Mouse (Mus musculus) gastrocnemius, postnatal 14 days (tissue): Measurements from ENCODE around the gene Gm17455. TPM values are rescaled to one million over a fixed set of nuclear protein-coding genes. Genes with fewer than 3 reads are reported as not detected.

Source experiments
- DNase-seq: peaks from one replicate; pipeline ENCODE4 v3.0.0; 2021; ENCODE audit warnings: mixed read lengths
- intact Hi-C: fragments of 180-260 bp; cut with DNase I; formaldehyde crosslinking; loops from one replicate; pipeline ENCODE4 v1.15.1; 2025; ENCODE audit warnings: low total_unique reads
- long read RNA-seq, 2 experiments: library from polyadenylated mRNA; stranded (forward); transcript quantifications; one replicate each; pipeline ENCODE4 v2.0.0; 2021
- total RNA-seq, 2 experiments: library from RNA; stranded (reverse); gene quantifications; 2 replicates each; pipeline ENCODE4 v1.2.3; 2021

Gm17455 gene
- total RNA-seq = under 1 TPM in 1 of 2 experiments, not detected in 1; 0.27 TPM
- long read RNA-seq, experiment 1 = 0 reads
- long read RNA-seq, experiment 2 = 0 reads

DNA sequence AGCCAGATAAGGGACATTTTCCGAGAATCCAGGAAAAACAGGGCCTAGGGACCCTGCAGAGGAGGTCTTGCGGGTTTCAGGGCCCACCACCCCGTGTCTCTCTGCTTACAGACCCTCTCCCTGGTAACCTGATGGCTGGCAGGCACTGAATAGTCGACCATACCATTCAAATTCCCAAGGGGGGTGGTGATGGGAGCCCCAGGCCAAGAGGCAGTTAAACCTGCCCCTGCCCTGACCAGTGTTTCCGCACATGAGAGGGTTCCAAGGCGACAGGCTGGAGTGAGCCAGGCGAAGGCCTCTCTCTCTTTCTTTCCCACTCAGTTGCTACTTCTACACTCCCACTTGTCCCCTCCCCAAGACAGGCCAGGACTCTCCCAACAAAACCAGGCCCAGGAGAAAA lies at the start of gene Gm17455:
TSS of gene Gm17455 (plus strand) at position 278 of the 400 bp plus-strand sequence.
- no peak for DNase-seq
- intact Hi-C loops = no loop called here

GRCm38 (mm10) chr10:60350077-60350804 lies 49.3 kb upstream of the Gm17455 start:
- DNase-seq = no peak
- intact Hi-C loops = no loop called here

DNA sequence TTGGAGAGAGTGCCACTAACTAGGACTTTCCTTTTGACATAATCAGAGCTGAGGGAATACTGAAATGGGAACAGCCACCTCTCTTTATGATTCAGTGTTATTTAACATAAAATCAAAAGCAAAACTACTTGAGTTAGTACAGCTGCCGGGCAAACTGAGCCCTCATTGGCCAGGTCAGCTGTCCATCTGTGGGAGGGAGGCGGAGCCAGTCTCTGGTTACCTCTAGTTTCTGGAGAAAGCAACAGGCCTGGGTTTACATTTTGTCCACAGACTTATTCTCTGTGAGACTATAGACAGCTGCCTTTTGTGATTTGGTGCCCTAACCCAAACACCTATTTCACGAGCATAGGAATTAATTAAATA lies 48.7 kb upstream of the Gm17455 start:
- intact Hi-C loops = no loop called here
- DNase-seq = peak; percentile 91

- no peak for DNase-seq
- intact Hi-C loops = no loop called here
These were observed 48.3 kb upstream of the Gm17455 start for GRCm38 (mm10) chr10:60351248-60351647.

- peak; percentile 74 for DNase-seq
- intact Hi-C loops = no loop called here
These were observed 47.6 kb upstream of the Gm17455 start for GRCm38 (mm10) chr10:60351761-60352455.

DNA sequence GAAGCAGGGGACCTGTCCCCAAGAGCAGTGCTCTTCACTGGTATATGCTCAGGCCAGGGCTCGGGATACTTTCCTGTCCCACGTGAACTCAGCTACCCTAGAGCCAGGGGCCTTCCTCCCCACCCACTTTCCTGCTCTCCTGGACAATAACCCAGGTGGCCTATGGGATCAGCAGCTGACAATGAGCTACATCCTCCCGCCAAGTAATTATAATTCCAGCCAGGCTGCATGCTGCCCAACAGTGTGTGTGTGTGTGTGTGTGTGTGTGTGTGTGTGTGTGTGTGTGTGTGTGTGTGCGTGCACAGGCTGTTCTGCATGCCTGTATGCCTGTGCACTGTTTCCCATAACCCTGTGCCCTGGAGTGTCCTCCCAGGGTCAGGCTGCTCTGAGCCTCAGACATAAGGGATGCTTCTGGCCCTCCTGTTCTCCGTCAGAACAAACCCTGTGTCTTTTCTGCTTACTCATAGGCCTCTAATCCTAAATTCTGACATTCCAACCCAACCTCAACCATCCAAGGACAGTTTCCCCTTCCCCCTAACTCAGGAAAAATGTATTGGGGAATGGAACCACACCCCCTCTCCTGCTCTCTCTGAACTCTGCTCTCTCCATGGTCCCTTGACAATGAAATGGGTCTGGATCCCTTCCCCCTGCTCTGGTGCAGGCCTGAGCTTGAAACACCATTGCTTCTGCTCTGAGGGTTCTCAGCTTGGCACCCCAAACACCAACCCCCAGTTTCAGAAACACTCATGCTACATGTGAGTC lies 46.1 kb upstream of the Gm17455 start:
- intact Hi-C loops = no loop called here
- DNase-seq = no peak

DNA sequence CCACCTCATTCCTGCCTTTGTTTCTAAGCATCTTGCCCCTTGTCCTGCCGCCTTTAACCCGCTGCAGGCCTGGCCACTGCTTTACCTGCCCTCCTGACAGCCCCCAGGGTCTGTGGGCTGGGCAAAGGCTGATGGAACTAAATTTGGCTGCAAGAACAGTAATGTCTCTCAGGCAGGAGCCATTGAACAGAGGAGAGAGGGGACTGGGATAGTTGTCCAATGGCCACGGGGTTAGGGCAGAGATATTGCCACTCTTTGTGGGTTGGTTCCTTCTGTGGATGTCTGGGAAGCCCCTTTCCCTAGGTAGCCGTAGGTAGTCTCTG lies 45.6 kb upstream of the Gm17455 start:
- intact Hi-C loops = no loop called here
- no peak for DNase-seq

DNA sequence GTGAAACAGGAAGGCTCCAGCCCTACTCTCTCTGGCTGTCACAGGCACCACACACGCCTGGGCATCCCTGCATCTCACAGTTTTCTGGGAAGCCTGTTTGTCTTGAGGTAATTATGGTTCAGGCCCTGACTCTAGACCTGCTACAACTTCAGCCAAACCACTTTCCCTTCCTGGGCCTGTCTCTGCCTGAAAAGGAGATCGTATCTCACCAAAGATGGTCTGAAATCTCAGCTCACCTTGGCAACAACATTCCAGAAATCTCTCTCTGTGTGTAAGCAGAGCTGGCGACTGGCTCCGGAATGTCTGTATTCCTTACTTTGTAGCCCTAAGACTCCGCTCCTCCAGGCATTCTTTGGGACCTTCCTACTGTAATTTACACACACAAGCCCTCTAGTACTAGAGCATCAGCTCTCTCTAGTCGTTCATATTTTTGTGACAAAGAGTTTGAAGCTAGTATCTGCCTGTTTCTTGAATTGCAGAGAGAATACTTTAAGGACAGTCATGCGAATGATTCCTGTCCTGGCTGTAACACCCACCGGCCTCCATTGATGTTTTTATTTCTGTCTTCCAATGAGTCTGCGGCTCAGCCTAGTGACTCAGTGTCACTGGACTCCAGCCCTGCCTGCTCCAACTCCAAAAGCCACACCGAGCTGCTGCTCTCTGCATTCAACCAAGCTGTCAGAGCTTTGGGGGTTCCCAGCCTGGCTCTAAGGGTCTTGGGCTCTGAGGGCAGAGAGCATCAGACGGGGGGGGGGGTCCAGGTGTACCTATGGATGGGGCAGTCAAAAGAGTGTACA lies 44.4 kb upstream of the Gm17455 start:
- intact Hi-C loops = no loop called here
- DNase-seq = peak; percentile 48

- DNase-seq = peak; percentile 77
- intact Hi-C loops = no loop called here
These were observed 42.1 kb upstream of the Gm17455 start for GRCm38 (mm10) chr10:60357441-60357840.

- intact Hi-C loops = no loop called here
These were observed 41.6 kb upstream of the Gm17455 start for GRCm38 (mm10) chr10:60357901-60358300.

DNA sequence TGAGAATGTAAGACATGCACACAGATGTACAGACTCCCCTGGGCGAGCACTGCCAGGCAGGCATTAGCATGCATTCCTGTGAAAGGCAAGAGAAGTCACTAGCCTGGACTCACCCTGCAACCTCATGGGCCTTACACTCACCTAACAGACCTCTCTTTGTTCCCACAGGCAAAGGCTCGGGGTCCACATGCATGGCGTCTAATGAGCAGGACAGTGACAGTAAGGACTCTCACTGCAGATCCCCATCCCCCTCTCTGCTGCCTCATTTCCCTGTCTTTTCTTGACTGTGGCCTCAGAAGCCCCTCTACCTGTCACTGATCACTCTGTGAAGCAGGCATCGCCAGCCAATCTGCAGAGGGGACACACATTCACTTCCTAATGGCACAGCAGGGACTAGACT lies 40.8 kb upstream of the Gm17455 start:
- intact Hi-C loops = no loop called here
- DNase-seq = no peak

More at GRCm38 (mm10) chr10:60357901-60358300, 41.6 kb upstream of the Gm17455 start:
- no peak for DNase-seq

GRCm38 (mm10) chr10:60361615-60362309 lies 37.8 kb upstream of the Gm17455 start:
- no peak for DNase-seq
- intact Hi-C loops = no loop called here

DNA sequence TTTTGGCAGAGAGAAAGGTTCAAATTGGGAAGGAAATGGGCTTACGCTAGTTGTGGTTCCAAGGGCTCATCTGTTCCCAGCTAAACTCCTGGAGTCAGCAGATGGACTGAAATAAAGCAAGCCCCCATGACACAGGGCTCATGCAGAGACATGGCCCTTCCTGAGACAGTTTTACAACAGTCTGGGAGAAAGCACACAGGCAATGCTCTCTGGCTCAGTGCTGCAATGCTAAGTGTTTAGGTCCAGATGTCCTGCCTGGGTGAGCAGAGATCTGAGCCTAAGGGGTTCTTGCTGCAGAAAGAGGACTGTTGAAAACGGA lies 37.3 kb upstream of the Gm17455 start:
- DNase-seq = no peak
- intact Hi-C loops = no loop called here

DNA sequence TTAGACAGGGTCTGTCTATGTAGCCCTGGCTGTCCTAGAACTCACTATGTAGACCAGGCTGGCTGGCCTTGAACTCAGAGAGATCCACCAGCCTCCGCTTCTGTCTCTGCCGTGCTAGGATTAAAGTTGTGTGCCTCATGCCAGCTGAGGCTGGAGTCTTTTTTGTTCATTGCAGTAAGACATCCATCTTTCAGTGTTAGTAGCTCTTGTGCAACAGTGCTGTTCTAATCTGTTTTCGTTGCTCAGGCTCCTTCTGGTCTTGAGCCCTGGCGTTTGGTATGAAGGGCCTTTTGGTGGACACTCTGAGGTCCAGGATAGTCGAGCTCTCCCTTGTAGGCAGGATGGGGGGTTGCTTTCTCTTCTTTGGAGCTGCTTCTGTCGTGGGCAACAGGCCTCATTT lies 36.1 kb upstream of the Gm17455 start:
- no peak for DNase-seq
- intact Hi-C loops = no loop called here

DNA sequence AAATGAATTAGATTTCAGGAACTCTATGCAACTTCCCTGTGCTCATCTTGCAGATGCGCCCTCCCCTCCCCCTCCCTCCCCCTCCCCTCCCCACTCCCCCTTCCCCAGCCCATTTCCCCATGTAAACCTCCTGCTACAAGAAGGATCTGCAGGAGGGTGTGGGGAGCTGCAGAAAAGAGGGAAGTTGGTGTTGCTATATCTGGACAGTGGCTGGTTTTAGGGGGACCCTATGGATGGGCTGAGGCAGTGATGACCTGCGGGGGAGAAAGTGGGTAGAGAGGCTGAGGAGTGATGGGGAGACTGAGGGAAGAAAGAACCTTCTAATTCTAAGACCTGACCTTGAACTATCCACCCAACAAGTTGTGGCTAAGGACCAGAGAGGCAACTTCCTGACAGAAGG lies 32.4 kb upstream of the Gm17455 start:
- DNase-seq = no peak
- intact Hi-C loops = no loop called here

DNA sequence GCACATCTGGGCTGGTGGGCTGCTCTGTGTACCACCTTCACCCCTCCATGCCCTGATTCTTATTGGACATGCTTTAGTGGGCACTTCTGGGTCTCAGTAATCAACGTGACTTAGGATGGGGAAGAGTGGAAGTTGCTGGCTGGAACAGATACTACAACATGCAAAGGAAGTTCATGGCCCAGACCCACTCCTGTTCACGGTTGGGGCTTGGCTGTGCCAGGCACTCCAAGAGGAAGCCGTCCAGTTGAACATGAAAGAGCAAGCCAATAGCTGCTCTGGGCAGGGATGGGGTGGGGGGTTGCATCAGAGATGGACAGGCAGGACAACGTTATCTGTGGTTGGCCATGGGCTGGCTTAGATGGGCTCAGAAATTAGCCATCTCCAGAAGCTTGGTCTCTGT lies 31.6 kb upstream of the Gm17455 start:
- intact Hi-C loops = no loop called here
- DNase-seq = no peak

DNA sequence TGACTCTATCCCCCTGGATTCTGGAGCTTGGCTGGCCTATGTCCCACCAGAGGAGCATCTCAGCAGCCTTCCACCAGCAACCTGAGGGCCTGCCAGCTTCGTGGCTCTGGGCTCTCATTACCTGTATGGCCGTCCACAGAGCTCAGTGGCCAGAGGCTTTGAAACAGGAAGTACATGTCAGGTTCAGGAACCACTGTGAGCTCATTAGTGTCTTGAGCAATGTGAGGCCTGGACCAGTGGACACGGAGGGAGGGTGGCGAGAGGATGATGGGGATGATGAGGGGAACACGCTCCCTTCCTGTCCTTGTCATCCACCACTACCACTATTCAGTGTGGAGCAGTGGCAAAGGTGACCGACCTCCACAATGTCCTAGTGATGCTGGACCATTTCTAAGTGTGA lies 30.1 kb upstream of the Gm17455 start:
- DNase-seq = no peak
- intact Hi-C loops = no loop called here

DNA sequence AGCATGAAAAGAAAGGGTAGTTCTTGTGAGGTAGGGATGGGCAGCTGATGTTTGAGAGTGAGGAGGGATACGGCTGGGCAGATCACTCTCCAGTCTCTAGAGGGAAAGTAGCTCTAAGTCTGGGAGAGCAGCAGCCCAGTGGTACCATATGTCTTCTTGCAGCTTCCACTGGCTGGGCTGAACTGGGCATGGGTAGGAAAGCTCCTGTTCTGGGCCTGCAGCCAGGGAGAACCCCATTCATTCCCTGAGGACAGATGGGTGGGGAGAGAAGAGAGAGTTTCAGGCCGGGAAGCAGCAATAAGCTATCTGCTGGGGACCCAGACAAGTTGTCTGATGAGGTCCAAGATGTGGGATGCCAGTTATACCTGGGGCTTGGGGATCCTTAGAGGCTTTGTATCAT lies 29.4 kb upstream of the Gm17455 start:
- no peak for DNase-seq
- intact Hi-C loops = no loop called here

GRCm38 (mm10) chr10:60370601-60371061 lies 28.9 kb upstream of the Gm17455 start:
- intact Hi-C loops = no loop called here
- DNase-seq = no peak
